Mouse (Mus musculus): ENCODE data around the gene Cxcr2. TPM values are rescaled to one million over a fixed set of nuclear protein-coding genes. Genes with fewer than 3 reads are reported as not detected.

Gene Cxcr2
- polyA plus RNA-seq, 1 experiment: 11.4 TPM

GRCm38 (mm10) chr1:74160036-74160435 lies 6.2 kb downstream of the Cxcr2 start:
- 68% methylated on average over 2 of the region's 2 CpGs for WGBS
- H3K27ac ChIP-seq (ENCODE audit: insufficient read depth, low read length): no peak overlapping the region

GRCm38 (mm10) chr1:74167136-74167535 lies 13.3 kb downstream of the Cxcr2 start:
- Histone ChIP-seq H3K27ac (ENCODE audit: insufficient read depth, low read length) (no peak overlapping the region), H3K4me1 (ENCODE audit: control insufficient read depth, insufficient read depth, insufficient read length) (no peaks in the 10 kb centered on the region), H3K36me3 (ENCODE audit: control insufficient read depth, insufficient read depth, low read length) (no peaks in the 10 kb centered on the region), H3K27me3 (ENCODE audit: control insufficient read depth, insufficient read depth, low read length) (no peaks in the 10 kb centered on the region), H3K4me3 (ENCODE audit: extremely low read depth, insufficient read depth, insufficient read length) (no peak overlapping the region)
- WGBS: 84% methylated on average over 5 of the region's 5 CpGs
- TF ChIP-seq POLR2A (IDR thresholded peaks at IDR 0.05; ENCODE audit: low read depth, low read length) (no peak), CTCF (IDR thresholded peaks at IDR 0.05; ENCODE audit: extremely low read depth, insufficient read depth, insufficient read length, insufficient replicate concordance) (no peak)
- no peak for DNase-seq (ENCODE audit: low read depth in 1 of 2, low spot score in 2 of 2)

More at GRCm38 (mm10) chr1:74160036-74160435, 6.2 kb downstream of the Cxcr2 start:
- Histone ChIP-seq H3K4me1 (ENCODE audit: control insufficient read depth, insufficient read depth, insufficient read length) (no peaks in the 10 kb centered on the region), H3K36me3 (ENCODE audit: control insufficient read depth, insufficient read depth, low read length) (no peaks in the 10 kb centered on the region), H3K27me3 (ENCODE audit: control insufficient read depth, insufficient read depth, low read length) (no peaks in the 10 kb centered on the region), H3K4me3 (ENCODE audit: extremely low read depth, insufficient read depth, insufficient read length) (no peak overlapping the region)
- no peak for DNase-seq (ENCODE audit: low read depth in 1 of 2, low spot score in 2 of 2)
- TF ChIP-seq POLR2A (IDR thresholded peaks at IDR 0.05; ENCODE audit: low read depth, low read length): no peak
- TF ChIP-seq CTCF (IDR thresholded peaks at IDR 0.05; ENCODE audit: extremely low read depth, insufficient read depth, insufficient read length, insufficient replicate concordance): no peak

DNA sequence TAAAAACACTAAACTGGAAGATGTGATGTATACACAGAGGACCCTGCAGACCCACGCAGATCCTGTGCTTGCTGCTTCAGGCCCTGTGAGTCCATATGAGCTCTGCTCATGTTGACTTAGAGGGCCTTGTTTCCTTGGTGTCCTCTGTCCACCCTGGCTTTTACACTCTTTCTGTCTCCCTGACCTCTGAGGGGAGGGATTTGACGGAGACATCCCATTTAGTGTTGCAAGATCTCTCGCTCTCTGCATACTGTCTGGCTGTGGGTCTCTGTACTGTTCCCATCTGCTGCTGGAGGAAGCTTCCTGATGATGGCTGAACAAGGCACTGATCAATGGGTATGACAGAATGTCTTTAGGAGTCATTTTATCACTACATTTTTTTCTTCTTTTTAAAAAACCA lies 15.9 kb downstream of the Cxcr2 start:
- Histone ChIP-seq H3K27me3 (ENCODE audit: control insufficient read depth, insufficient read depth, low read length) (no peaks in the 10 kb centered on the region), H3K4me3 (ENCODE audit: extremely low read depth, insufficient read depth, insufficient read length) (no peak overlapping the region), H3K27ac (ENCODE audit: insufficient read depth, low read length) (no peak overlapping the region), H3K36me3 (ENCODE audit: control insufficient read depth, insufficient read depth, low read length) (no peaks in the 10 kb centered on the region), H3K4me1 (ENCODE audit: control insufficient read depth, insufficient read depth, insufficient read length) (no peaks in the 10 kb centered on the region)
- DNase-seq (ENCODE audit: low read depth in 1 of 2, low spot score in 2 of 2): no peak
- TF ChIP-seq POLR2A (IDR thresholded peaks at IDR 0.05; ENCODE audit: low read depth, low read length) (no peak), CTCF (IDR thresholded peaks at IDR 0.05; ENCODE audit: extremely low read depth, insufficient read depth, insufficient read length, insufficient replicate concordance) (no peak)
- WGBS: 93% methylated on average over 3 of the region's 3 CpGs

DNA sequence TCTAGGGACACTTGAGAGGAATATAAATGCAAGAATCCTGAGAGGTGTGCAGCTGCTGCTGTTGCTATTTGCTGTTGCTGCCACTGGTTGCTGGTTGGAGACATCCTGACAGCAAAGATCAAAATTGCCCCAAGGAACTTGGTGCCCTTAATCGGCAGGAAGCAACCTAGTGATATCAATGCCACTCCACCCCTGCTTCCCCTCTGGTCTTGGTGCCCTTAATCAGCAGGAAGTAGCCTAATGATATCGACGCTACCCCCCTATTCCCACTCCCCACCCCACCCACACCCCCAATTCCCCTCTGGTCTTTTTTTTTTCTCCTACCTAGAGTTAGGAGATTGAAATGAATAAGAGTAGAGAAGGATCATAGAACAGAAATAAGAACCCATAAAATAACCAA lies 18.9 kb downstream of the Cxcr2 start:
- TF ChIP-seq POLR2A (IDR thresholded peaks at IDR 0.05; ENCODE audit: low read depth, low read length): no peak
- no peak for TF ChIP-seq CTCF (IDR thresholded peaks at IDR 0.05; ENCODE audit: extremely low read depth, insufficient read depth, insufficient read length, insufficient replicate concordance)
- WGBS: 24% methylated on average over 3 of the region's 3 CpGs
- Histone ChIP-seq H3K4me3 (ENCODE audit: extremely low read depth, insufficient read depth, insufficient read length) (no peak overlapping the region), H3K4me1 (ENCODE audit: control insufficient read depth, insufficient read depth, insufficient read length) (no peaks in the 10 kb centered on the region), H3K36me3 (ENCODE audit: control insufficient read depth, insufficient read depth, low read length) (no peaks in the 10 kb centered on the region), H3K27me3 (ENCODE audit: control insufficient read depth, insufficient read depth, low read length) (no peaks in the 10 kb centered on the region), H3K27ac (ENCODE audit: insufficient read depth, low read length) (no peak overlapping the region)
- no peak for DNase-seq (ENCODE audit: low read depth in 1 of 2, low spot score in 2 of 2)

DNA sequence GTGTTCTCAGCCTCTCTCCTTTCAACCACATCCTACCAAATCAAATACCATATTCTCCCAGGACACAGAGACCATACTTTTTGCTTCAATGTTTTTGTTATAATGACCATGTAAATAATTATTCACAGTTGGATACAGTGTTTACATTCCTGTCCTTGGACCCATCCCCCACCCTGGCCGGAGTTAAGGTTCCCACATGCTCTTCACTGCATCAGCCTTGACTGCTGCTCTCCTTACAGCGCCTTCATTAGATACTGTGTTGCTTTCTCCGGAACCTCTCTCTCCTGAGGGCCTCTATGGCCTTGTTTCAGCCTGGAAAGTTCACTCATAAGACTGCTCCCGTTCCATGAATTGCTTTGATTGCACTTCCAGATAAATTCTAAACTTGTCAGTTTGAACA lies 21.9 kb downstream of the Cxcr2 start:
- no peak for TF ChIP-seq POLR2A (IDR thresholded peaks at IDR 0.05; ENCODE audit: low read depth, low read length)
- no peak for TF ChIP-seq CTCF (IDR thresholded peaks at IDR 0.05; ENCODE audit: extremely low read depth, insufficient read depth, insufficient read length, insufficient replicate concordance)
- H3K36me3 ChIP-seq (ENCODE audit: control insufficient read depth, insufficient read depth, low read length): no peaks in the 10 kb centered on the region
- H3K4me3 ChIP-seq (ENCODE audit: extremely low read depth, insufficient read depth, insufficient read length): no peak overlapping the region
- no peaks in the 10 kb centered on the region for H3K27me3 ChIP-seq (ENCODE audit: control insufficient read depth, insufficient read depth, low read length)
- WGBS: 88% methylated on average over 4 of the region's 4 CpGs
- no peak overlapping the region for H3K27ac ChIP-seq (ENCODE audit: insufficient read depth, low read length)
- no peak for DNase-seq (ENCODE audit: low read depth in 1 of 2, low spot score in 2 of 2)
- H3K4me1 ChIP-seq (ENCODE audit: control insufficient read depth, insufficient read depth, insufficient read length): no peaks in the 10 kb centered on the region

DNA sequence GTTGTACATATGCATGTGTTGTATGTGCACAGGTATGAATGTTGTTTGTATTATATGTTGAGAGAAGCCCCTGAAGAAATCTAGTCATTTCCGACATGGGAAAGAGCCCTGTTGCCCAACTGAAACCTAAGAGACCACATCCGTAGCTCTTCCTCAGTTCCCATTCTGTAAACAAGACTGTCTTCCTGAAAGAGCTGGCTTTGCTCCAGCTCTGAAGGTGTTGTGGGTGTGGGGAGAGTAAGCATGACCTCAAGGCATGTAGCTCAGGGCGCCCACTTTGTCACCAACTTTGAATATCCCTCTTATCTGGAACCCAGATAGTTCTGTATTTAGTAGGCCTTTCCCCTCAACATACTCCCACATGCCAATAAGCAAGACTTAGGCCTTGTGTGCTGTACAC lies 24.8 kb downstream of the Cxcr2 start:
- Histone ChIP-seq H3K36me3 (ENCODE audit: control insufficient read depth, insufficient read depth, low read length) (no peaks in the 10 kb centered on the region), H3K27me3 (ENCODE audit: control insufficient read depth, insufficient read depth, low read length) (no peaks in the 10 kb centered on the region), H3K27ac (ENCODE audit: insufficient read depth, low read length) (no peak overlapping the region), H3K4me3 (ENCODE audit: extremely low read depth, insufficient read depth, insufficient read length) (no peak overlapping the region), H3K4me1 (ENCODE audit: control insufficient read depth, insufficient read depth, insufficient read length) (no peaks in the 10 kb centered on the region)
- no peak for DNase-seq (ENCODE audit: low read depth in 1 of 2, low spot score in 2 of 2)
- TF ChIP-seq POLR2A (IDR thresholded peaks at IDR 0.05; ENCODE audit: low read depth, low read length): no peak
- no peak for TF ChIP-seq CTCF (IDR thresholded peaks at IDR 0.05; ENCODE audit: extremely low read depth, insufficient read depth, insufficient read length, insufficient replicate concordance)
- WGBS: 33% methylated on average over 3 of the region's 3 CpGs

DNA sequence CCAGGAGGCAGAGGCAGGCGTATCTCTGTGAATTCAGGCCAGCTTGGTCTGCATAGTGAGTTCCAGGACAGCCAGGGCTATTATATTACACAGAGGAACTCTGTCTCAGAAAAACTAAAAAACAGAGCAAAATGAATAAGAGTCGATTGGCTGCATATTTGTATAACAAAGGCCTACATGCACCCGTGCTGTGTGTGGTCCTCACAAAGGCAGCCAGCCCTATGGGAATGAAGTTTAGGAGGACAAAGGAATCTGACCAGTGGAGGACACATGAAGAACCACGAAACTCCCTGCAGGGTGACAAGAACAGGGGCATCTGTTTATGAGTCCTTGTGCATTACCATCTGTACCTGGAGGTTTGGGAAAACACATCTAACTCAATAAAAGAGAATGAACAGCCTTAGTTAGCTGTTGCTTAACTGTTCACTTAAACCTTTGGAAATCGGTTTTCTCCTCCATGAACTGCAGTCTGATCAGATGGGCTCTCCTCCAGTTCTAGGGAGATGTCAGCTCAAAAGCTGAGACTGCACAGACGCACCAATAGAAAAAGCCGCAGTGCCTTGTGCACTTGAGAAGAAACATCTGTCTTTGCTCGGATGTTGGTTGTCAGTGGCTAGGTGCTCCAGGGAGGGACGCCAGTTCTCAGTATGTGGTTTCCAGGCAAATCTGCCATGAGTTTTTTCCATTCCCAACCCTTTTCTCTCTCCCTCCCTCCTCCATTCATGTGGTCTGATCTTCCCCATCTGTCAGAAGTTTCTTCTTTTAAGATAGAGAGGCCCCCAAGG lies 26.0 kb downstream of the Cxcr2 start:
- WGBS: 46% methylated on average over 9 of the region's 9 CpGs
- DNase-seq (ENCODE audit: low read depth in 1 of 2, low spot score in 2 of 2): no peak
- Histone ChIP-seq H3K27ac (ENCODE audit: insufficient read depth, low read length) (no peak overlapping the region), H3K36me3 (ENCODE audit: control insufficient read depth, insufficient read depth, low read length) (no peaks in the 10 kb centered on the region), H3K4me1 (ENCODE audit: control insufficient read depth, insufficient read depth, insufficient read length) (no peaks in the 10 kb centered on the region), H3K27me3 (ENCODE audit: control insufficient read depth, insufficient read depth, low read length) (no peaks in the 10 kb centered on the region), H3K4me3 (ENCODE audit: extremely low read depth, insufficient read depth, insufficient read length) (no peak overlapping the region)
- no peak for TF ChIP-seq POLR2A (IDR thresholded peaks at IDR 0.05; ENCODE audit: low read depth, low read length)
- no peak for TF ChIP-seq CTCF (IDR thresholded peaks at IDR 0.05; ENCODE audit: extremely low read depth, insufficient read depth, insufficient read length, insufficient replicate concordance)

All from spleen, adult 2 months (tissue).